ENCODE assay signal across 25 mouse cellular contexts in the genomic region with DNA sequence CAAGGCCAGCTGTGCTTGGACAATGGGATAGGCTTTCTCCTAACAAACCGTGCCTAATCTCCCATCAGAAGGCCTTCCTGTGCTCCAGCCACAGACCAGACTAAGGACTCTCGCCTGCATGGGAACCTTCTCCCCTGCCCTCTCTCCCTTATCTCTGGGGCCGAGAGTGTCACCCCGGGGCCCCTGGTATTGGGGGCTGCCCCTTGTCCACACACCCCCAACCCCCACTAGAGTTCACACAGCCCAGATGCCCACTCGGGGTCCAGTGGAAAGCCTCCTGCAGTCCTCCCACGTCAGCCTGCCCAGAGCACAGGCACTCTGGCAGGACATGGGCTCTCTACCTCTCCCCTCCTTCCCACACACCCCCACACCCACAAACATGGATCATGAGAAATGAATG. TPM values are rescaled to one million over a fixed set of nuclear protein-coding genes. Genes with fewer than 3 reads are reported as not detected.
DNase-seq lines count a peak whose midpoint lies in the region; ATAC-seq lines count a peak whose summit lies in the region.
"Had no signal": no experiment of that assay in that cellular context is flagged by ENCODE, and none has a peak within 500 bp of the region (broad histone marks: within the 10 kb centered on the region; RNA-seq: fewer than 3 reads in every experiment).

No protein-coding gene starts in this region.

- no peak overlapping the region for H3K9ac ChIP-seq in heart, embryonic 16.5 days (ENCODE audit: low read length)
- peak overlapping the region; percentile 60 for H3K9ac ChIP-seq in liver, embryonic 13.5 days
- H3K9ac ChIP-seq: embryonic facial prominence, embryonic 12.5 days; forebrain, embryonic 13.5 days; intestine, embryonic 15.5 days had no signal

- 29% methylated on average over 6 of the region's 6 CpGs for WGBS in heart, embryonic 16.5 days
- WGBS in liver, embryonic 13.5 days (ENCODE audit: insufficient replicate concordance) = 10% methylated on average over 6 of the region's 6 CpGs

- no peaks in the 10 kb centered on the region for H3K9me3 ChIP-seq in heart, embryonic 16.5 days (replicated peaks; ENCODE audit: control insufficient read depth, low read length)
- no peaks in the 10 kb centered on the region for H3K9me3 ChIP-seq in megakaryocyte, embryonic 14.5 days
- no peaks in the 10 kb centered on the region for H3K9me3 ChIP-seq in liver, embryonic 13.5 days (replicated peaks)
- H3K9me3 ChIP-seq: embryonic facial prominence, embryonic 12.5 days; forebrain, embryonic 13.5 days; intestine, embryonic 15.5 days had no signal

- intact Hi-C loops in heart, postnatal 14 days (cut with DNase I) = no loop called here

- ATAC-seq in heart, embryonic 16.5 days (replicated peaks; ENCODE audit: extremely low read depth, insufficient read depth, low FRiP score) = peak; percentile 38
- no peak for ATAC-seq in megakaryocyte, adult 5-6 weeks (ENCODE audit: poor library complexity, severe bottlenecking)
- ATAC-seq in liver, embryonic 13.5 days (ENCODE audit: low read depth) = peak; percentile 60
- ATAC-seq: CD4-positive, CD25-positive, alpha-beta regulatory T cell, adult 4 months; forebrain, embryonic 13.5 days; intestine, embryonic 15.5 days; Patski had no signal

- peak overlapping the region; percentile 20 for H3K4me2 ChIP-seq in heart, embryonic 16.5 days (ENCODE audit: low read depth, low read length)
- peak overlapping the region; percentile 45 for H3K4me2 ChIP-seq in liver, embryonic 13.5 days
- H3K4me2 ChIP-seq: embryonic facial prominence, embryonic 12.5 days; forebrain, embryonic 13.5 days; intestine, embryonic 15.5 days had no signal

- peaks cover 18% of the 10 kb centered on the region for H3K4me1 ChIP-seq in heart, embryonic 16.5 days (ENCODE audit: control insufficient read depth, insufficient read depth, low read length)
- H3K4me1 ChIP-seq in megakaryocyte, embryonic 14.5 days = peaks cover 91% of the 10 kb centered on the region
- peaks cover 54% of the 10 kb centered on the region for H3K4me1 ChIP-seq in liver, embryonic 13.5 days (replicated peaks)

- peaks cover 7% of the 10 kb centered on the region for H3K36me3 ChIP-seq in heart, embryonic 16.5 days (ENCODE audit: control insufficient read depth, insufficient read depth)
- H3K36me3 ChIP-seq in megakaryocyte, embryonic 14.5 days (replicated peaks; ENCODE audit: low read length) = peaks cover 14% of the 10 kb centered on the region
- no peaks in the 10 kb centered on the region for H3K36me3 ChIP-seq in liver, embryonic 13.5 days
- H3K36me3 ChIP-seq: embryonic facial prominence, embryonic 12.5 days; intestine, embryonic 15.5 days had no signal

- no peak overlapping the region for H3K4me3 ChIP-seq in heart, embryonic 16.5 days (ENCODE audit: low read length)
- peak overlapping the region; percentile 85 for H3K4me3 ChIP-seq in megakaryocyte, embryonic 14.5 days (replicated peaks)
- peak overlapping the region; percentile 10; the same call in 1 of the 2 replicates for H3K4me3 ChIP-seq in liver, embryonic 13.5 days (replicated peaks)
- H3K4me3 ChIP-seq: embryonic facial prominence, embryonic 12.5 days; erythroblast, embryonic 14.5 days; forebrain, embryonic 13.5 days; intestine, embryonic 15.5 days; left cerebral cortex, adult 2 months had no signal

- H3K27ac ChIP-seq in heart, embryonic 16.5 days (ENCODE audit: low read length) = peak overlapping the region; percentile 69
- H3K27ac ChIP-seq in liver, embryonic 13.5 days = peak overlapping the region; percentile 71
- H3K27ac ChIP-seq: embryonic facial prominence, embryonic 12.5 days; forebrain, embryonic 13.5 days; intestine, embryonic 15.5 days; left cerebral cortex, adult 2 months had no signal

- H3K27me3 ChIP-seq in heart, embryonic 16.5 days (ENCODE audit: control insufficient read depth, insufficient read depth, low read length) = no peaks in the 10 kb centered on the region
- H3K27me3 ChIP-seq in megakaryocyte, embryonic 14.5 days (replicated peaks) = no peaks in the 10 kb centered on the region
- H3K27me3 ChIP-seq in liver, embryonic 13.5 days = no peaks in the 10 kb centered on the region
- H3K27me3 ChIP-seq: embryonic facial prominence, embryonic 12.5 days; forebrain, embryonic 13.5 days; intestine, embryonic 15.5 days; Patski had no signal

- peak; percentile 87 for DNase-seq in heart, adult 11 months
- DNase-seq in heart, adult 18-20 months = no peak
- DNase-seq in heart, postnatal 14 days = no peak
- peak; percentile 13 for DNase-seq in liver, embryonic 13.5 days
- DNase-seq in spleen, postnatal 4 days (ENCODE audit: low spot score in 2 of 2) = no peak
- DNase-seq: adrenal gland, postnatal 14 days; cerebellum, adult 11 months; cerebellum, postnatal 10 days; gastrocnemius, postnatal 10 days; kidney, adult 9 months; kidney, postnatal 4 days; layer of hippocampus, adult 9-11 months; left cerebral cortex, postnatal 4 days; lung, adult 18-20 months; retina, postnatal 1 day had no signal

RNA-seq across cellular contexts. Expression of a gene that starts 26.6 kb away (rescaled TPM):
- total RNA-seq in heart, adult 18-20 months (2021) = 10 to 100 TPM; 43.6 to 55.5 TPM
- polyA plus RNA-seq in heart, embryonic 16.5 days (2015; fragmentation: Nextera tagmentation; extraction: Ambion mirVana) = 54.1 and 55.4 TPM in 2 replicates
- total RNA-seq in heart, postnatal 14 days (2021) = 10 to 100 TPM; 64.0 to 67.4 TPM
- polyA plus RNA-seq in megakaryocyte, embryonic 14.5 days (2012; ENCODE audit: insufficient read depth, low replicate concordance) = 125 and 148 TPM in 2 replicates
- total RNA-seq in megakaryocyte, adult 5-6 weeks (2015) = 128 and 143 TPM in 2 replicates
- 20.7 and 30.3 TPM in 2 replicates for total RNA-seq in megakaryocyte, adult 5-6 weeks (2017)
- polyA plus RNA-seq in liver, embryonic 13.5 days (2015; fragmentation: Nextera tagmentation; extraction: Ambion mirVana) = 28.3 and 37.2 TPM in 2 replicates

Comparison
In these comparisons a context has a peak if more than half of its experiments do, and no peak if none do; other contexts are left out.
1. DNase-seq: peak in heart, adult 11 months (single experiment) and liver, embryonic 13.5 days (single experiment); none in heart, adult 18-20 months (0 of 2), heart, postnatal 14 days (0 of 2) and spleen, postnatal 4 days (0 of 2).